Mouse (Mus musculus): ENCODE measurements around the gene Map2k6. TPM values are rescaled to one million over a fixed set of nuclear protein-coding genes. Genes with fewer than 3 reads are reported as not detected.
"Not testable (repeated sequence)": the region's sequence is repeated elsewhere in the genome, so short reads cannot be mapped to it uniquely, and the experiment has no call there.

The Map2k6 gene
- polyA plus RNA-seq (2015; fragmentation: Nextera tagmentation; extraction: Ambion mirVana) = 4.7 and 5.1 TPM in 2 replicates

GRCm38 (mm10) chr11:110398553-110399239 is at the start of gene Map2k6:
Gene Map2k6 (plus strand): TSS chr11:110399122.
- no peak within 1 kb of the TSS for H3K27ac ChIP-seq (ENCODE audit: low read length)

GRCm38 (mm10) chr11:110354261-110354660 is 44.7 kb upstream of the Map2k6 start:
- Histone ChIP-seq H3K36me3 (ENCODE audit: insufficient read depth, low read length) (no peaks in the 10 kb centered on the region), H3K4me1 (ENCODE audit: insufficient read depth, low read depth, low read length) (no peaks in the 10 kb centered on the region), H3K9me3 (ENCODE audit: low read length) (no peaks in the 10 kb centered on the region), H3K4me3 (ENCODE audit: low read depth, low read length) (no peak overlapping the region), H3K9ac (replicated peaks; ENCODE audit: low read depth) (no peak overlapping the region), H3K4me2 (replicated peaks; ENCODE audit: low read depth, low read length) (no peak overlapping the region), H3K27ac (ENCODE audit: low read length) (no peak overlapping the region), H3K27me3 (replicated peaks; ENCODE audit: insufficient read depth, low read length) (no peaks in the 10 kb centered on the region)
- no peak for DNase-seq (ENCODE audit: low spot score)
- TF ChIP-seq CTCF (IDR thresholded peaks at IDR 0.05) (no peak), EP300 (IDR thresholded peaks at IDR 0.05) (no peak)
- 72% methylated on average over 9 of the region's 9 CpGs for WGBS
- no peak for ATAC-seq

More at GRCm38 (mm10) chr11:110398553-110399239, at the start of gene Map2k6:
- Histone ChIP-seq H3K4me2 (replicated peaks; ENCODE audit: low read depth, low read length) (peak within 1 kb of the TSS; percentile 61), H3K4me3 (ENCODE audit: low read depth, low read length) (peak within 1 kb of the TSS; percentile 47), H3K4me1 (ENCODE audit: insufficient read depth, low read depth, low read length) (peaks cover 3% of the 10 kb centered on the region; the same call in 1 of the 2 replicates), H3K27me3 (replicated peaks; ENCODE audit: insufficient read depth, low read length) (no peaks in the 10 kb centered on the region), H3K9me3 (ENCODE audit: low read length) (no peaks in the 10 kb centered on the region), H3K9ac (replicated peaks; ENCODE audit: low read depth) (no peak within 1 kb of the TSS), H3K36me3 (ENCODE audit: insufficient read depth, low read length) (no peaks in the 10 kb centered on the region)
- 7% methylated on average over 20 of the region's 20 CpGs for WGBS
- DNase-seq (ENCODE audit: low spot score) (peak; percentile 89), ATAC-seq (peak; percentile 94)
- TF ChIP-seq EP300 (IDR thresholded peaks at IDR 0.05) (no peak), CTCF (IDR thresholded peaks at IDR 0.05) (peak; percentile 8; the same call in 1 of the 2 replicates)

DNA sequence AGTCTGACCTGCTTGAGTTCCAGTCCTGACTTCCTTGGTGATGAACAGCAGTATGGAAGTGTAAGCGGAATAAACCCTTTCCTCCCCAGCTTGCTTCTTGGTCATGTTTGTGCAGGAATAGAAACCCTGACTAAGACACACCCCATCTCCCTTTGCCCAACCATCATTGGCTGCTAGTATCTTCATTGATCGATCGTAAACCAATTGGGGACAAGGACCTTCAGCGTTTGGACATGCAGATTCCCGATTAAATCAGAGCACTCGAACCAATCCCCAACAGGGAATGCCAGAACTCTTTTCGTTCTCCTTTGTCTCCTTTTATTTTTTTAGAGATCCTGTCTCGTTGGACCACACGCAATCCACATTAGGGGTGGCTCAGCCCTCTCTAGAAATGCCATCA is 43.8 kb upstream of the Map2k6 start:
- H3K9me3 ChIP-seq (ENCODE audit: low read length); H3K4me1 ChIP-seq (ENCODE audit: insufficient read depth, low read depth, low read length); H3K27ac ChIP-seq (ENCODE audit: low read length); H3K4me3 ChIP-seq (ENCODE audit: low read depth, low read length); H3K27me3 ChIP-seq (replicated peaks; ENCODE audit: insufficient read depth, low read length); H3K4me2 ChIP-seq (replicated peaks; ENCODE audit: low read depth, low read length); DNase-seq (ENCODE audit: low spot score); ATAC-seq; H3K9ac ChIP-seq (replicated peaks; ENCODE audit: low read depth); H3K36me3 ChIP-seq (ENCODE audit: insufficient read depth, low read length): not testable (repeated sequence)
- 85% methylated on average over 9 of the region's 9 CpGs for WGBS

DNA sequence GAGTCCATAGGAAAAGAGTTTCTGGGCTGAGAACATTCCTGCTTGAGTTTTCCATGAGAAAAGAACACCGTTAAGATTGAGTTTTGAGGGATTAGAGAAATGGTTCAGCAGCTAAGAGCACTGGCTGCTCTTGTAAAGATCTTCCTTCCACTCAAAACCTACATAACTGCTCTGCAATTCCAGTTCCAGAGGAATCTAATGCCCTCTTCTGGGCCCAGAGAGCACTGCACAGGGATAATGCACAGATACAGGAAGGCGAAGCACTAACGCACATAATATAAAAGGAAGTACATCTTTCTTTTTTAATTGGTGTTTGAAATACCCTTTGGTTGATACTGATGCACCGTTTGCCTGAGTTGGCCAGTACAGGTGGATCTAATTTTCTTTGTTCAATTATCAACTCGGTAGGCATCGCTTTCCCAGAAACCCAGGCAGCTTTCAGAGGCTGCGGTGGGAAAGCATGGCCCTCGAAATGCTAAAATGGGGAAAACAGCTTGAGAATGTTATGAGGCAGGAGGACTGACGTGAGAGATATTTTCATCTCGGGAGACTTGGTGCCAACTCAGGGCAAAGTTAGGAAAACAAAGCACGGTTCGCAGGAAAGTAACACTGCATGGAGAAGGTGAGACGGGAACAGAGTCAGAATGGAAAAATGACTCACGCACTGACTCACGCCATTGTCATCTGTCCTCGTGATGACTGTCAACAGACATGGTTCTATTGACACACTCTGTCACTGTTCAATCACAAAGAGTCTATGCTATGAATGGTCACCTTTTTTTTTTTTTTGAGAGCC is 41.0 kb upstream of the Map2k6 start:
- ATAC-seq (peak; percentile 43; the same call in 1 of the 2 replicates), DNase-seq (ENCODE audit: low spot score) (peak; percentile 78)
- TF ChIP-seq CTCF (IDR thresholded peaks at IDR 0.05) (peak; percentile 83), EP300 (IDR thresholded peaks at IDR 0.05) (no peak)
- Histone ChIP-seq H3K9me3 (ENCODE audit: low read length) (no peaks in the 10 kb centered on the region), H3K4me3 (ENCODE audit: low read depth, low read length) (no peak overlapping the region), H3K27me3 (replicated peaks; ENCODE audit: insufficient read depth, low read length) (no peaks in the 10 kb centered on the region), H3K9ac (replicated peaks; ENCODE audit: low read depth) (no peak overlapping the region), H3K36me3 (ENCODE audit: insufficient read depth, low read length) (no peaks in the 10 kb centered on the region), H3K27ac (ENCODE audit: low read length) (no peak overlapping the region), H3K4me1 (ENCODE audit: insufficient read depth, low read depth, low read length) (no peaks in the 10 kb centered on the region), H3K4me2 (replicated peaks; ENCODE audit: low read depth, low read length) (no peak overlapping the region)
- 59% methylated on average over 16 of the region's 16 CpGs for WGBS

DNA sequence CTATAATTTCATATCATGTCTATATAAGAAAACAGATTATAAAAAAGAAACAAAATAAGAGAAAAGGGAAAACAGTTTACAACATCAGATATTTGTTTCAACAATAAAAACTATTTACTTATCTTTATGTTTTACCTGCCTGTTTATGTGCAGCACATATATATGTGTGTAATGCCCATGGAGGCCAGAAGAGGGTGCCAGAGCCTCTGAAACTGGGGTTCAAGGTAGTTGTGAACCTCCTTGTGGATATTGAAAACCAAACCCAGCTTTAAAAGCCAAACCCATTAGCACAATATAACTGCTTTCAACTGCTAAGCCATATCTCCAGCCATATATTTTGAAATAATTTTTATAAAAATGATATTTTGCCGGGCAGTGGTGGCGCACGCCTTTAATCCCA is 33.9 kb upstream of the Map2k6 start:
- Histone ChIP-seq H3K4me2 (replicated peaks; ENCODE audit: low read depth, low read length) (no peak overlapping the region), H3K27ac (ENCODE audit: low read length) (no peak overlapping the region), H3K4me3 (ENCODE audit: low read depth, low read length) (no peak overlapping the region), H3K9me3 (ENCODE audit: low read length) (no peaks in the 10 kb centered on the region), H3K9ac (replicated peaks; ENCODE audit: low read depth) (no peak overlapping the region), H3K36me3 (ENCODE audit: insufficient read depth, low read length) (no peaks in the 10 kb centered on the region), H3K4me1 (ENCODE audit: insufficient read depth, low read depth, low read length) (no peaks in the 10 kb centered on the region), H3K27me3 (replicated peaks; ENCODE audit: insufficient read depth, low read length) (no peaks in the 10 kb centered on the region)
- peak; percentile 40 for DNase-seq (ENCODE audit: low spot score)
- 72% methylated on average over 3 of the region's 3 CpGs for WGBS
- ATAC-seq = no peak
- TF ChIP-seq CTCF (IDR thresholded peaks at IDR 0.05) (peak; percentile 78), EP300 (IDR thresholded peaks at IDR 0.05) (no peak)

GRCm38 (mm10) chr11:110366902-110367301 is 32.0 kb upstream of the Map2k6 start:
- TF ChIP-seq EP300 (IDR thresholded peaks at IDR 0.05) = no peak
- TF ChIP-seq CTCF (IDR thresholded peaks at IDR 0.05) = peak; percentile 16
- Histone ChIP-seq H3K27ac (ENCODE audit: low read length) (no peak overlapping the region), H3K4me1 (ENCODE audit: insufficient read depth, low read depth, low read length) (no peaks in the 10 kb centered on the region), H3K4me3 (ENCODE audit: low read depth, low read length) (no peak overlapping the region), H3K36me3 (ENCODE audit: insufficient read depth, low read length) (no peaks in the 10 kb centered on the region), H3K4me2 (replicated peaks; ENCODE audit: low read depth, low read length) (no peak overlapping the region), H3K9ac (replicated peaks; ENCODE audit: low read depth) (no peak overlapping the region), H3K9me3 (ENCODE audit: low read length) (no peaks in the 10 kb centered on the region), H3K27me3 (replicated peaks; ENCODE audit: insufficient read depth, low read length) (no peaks in the 10 kb centered on the region)
- ATAC-seq = no peak
- DNase-seq (ENCODE audit: low spot score) = no peak
- 75% methylated on average over 3 of the region's 3 CpGs for WGBS
